Comparison of ENCODE assay signal across 10 mouse cellular contexts in the genomic region with DNA sequence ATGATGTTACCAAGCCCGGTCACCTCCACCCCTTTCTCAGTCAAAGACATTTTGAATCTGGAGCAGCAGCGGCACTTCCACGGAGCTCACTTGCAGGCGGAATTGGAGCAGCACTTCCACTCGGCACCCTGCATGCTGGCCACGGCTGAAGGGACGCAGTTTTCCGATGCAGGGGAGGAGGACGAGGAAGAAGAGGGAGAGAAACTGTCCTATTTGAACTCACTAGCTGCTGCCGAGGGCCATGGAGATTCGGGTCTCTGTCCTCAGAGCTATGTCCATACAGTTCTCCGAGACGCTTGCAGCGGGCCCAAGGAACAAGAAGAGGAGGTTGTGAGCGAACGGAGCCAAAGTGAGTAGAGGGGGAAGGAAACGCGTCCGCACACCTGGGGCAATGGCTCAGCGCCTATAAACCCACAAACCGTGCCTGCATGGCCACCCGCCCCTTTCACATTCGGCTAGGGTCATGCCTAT. TPM values are rescaled to one million over a fixed set of nuclear protein-coding genes. Genes with fewer than 3 reads are reported as not detected.
DNase-seq lines count a peak whose midpoint lies in the region; ATAC-seq and TF ChIP-seq lines count a peak whose summit lies in the region.
"Had no signal": no experiment of that assay in that cellular context is flagged by ENCODE, and none has a peak within 500 bp of the region (broad histone marks: within the 10 kb centered on the region; RNA-seq: fewer than 3 reads in every experiment).

No protein-coding gene starts in this region.

- no peak overlapping the region for H3K9ac ChIP-seq in forebrain, postnatal 0 days
- H3K9ac ChIP-seq in liver, embryonic 12.5 days, result no peak overlapping the region
- H3K9ac ChIP-seq: hindbrain, embryonic 15.5 days had no signal

- no peak for ATAC-seq in forebrain, postnatal 0 days
- ATAC-seq in liver, embryonic 12.5 days, result no peak
- ATAC-seq: activated CD4-positive, CD25-positive, alpha-beta regulatory T cell, adult 4 months had no signal

- H3K4me3 ChIP-seq in spleen, adult 2 months (ENCODE audit: extremely low read depth, insufficient read depth, insufficient read length), result peak overlapping the region; percentile 51
- 0 out of 2 replicates have a peak overlapping the region, but pooled peaks have one; percentile 7 for H3K4me3 ChIP-seq in forebrain, postnatal 0 days (ENCODE audit: low read depth, low read length)
- peak overlapping the region; percentile 31 for H3K4me3 ChIP-seq in liver, embryonic 12.5 days
- H3K4me3 ChIP-seq: hindbrain, embryonic 15.5 days had no signal

- H3K4me2 ChIP-seq in forebrain, postnatal 0 days (ENCODE audit: low read depth), result peak overlapping the region; percentile 21; the same call in 1 of the 2 replicates
- H3K4me2 ChIP-seq in liver, embryonic 12.5 days, result peak overlapping the region; percentile 49
- H3K4me2 ChIP-seq: hindbrain, embryonic 15.5 days had no signal

- no peak for TF ChIP-seq POLR2A in spleen, adult 2 months (IDR thresholded peaks at IDR 0.05; ENCODE audit: low read depth, low read length)

- peaks cover 52% of the 10 kb centered on the region for H3K27me3 ChIP-seq in spleen, adult 2 months (ENCODE audit: control insufficient read depth, insufficient read depth, low read length)
- H3K27me3 ChIP-seq in forebrain, postnatal 0 days (ENCODE audit: insufficient read depth, low read length), result peaks cover 49% of the 10 kb centered on the region
- H3K27me3 ChIP-seq in liver, embryonic 12.5 days (replicated peaks), result peaks cover 98% of the 10 kb centered on the region

- no peak for DNase-seq in spleen, adult 2 months (ENCODE audit: low read depth in 1 of 2, low spot score in 2 of 2)
- DNase-seq in spleen, adult 12 weeks (ENCODE audit: low spot score), result no peak
- peak; percentile 45 for DNase-seq in forebrain, postnatal 0 days
- DNase-seq in ovary, postnatal 14 days (ENCODE audit: low spot score), result no peak
- no peak for DNase-seq in adrenal gland, postnatal 4 days (ENCODE audit: low spot score in 2 of 2)
- no peak for DNase-seq in thymus, postnatal 0 days (ENCODE audit: low spot score)

- 2% methylated on average over 23 of the region's 23 CpGs for WGBS in spleen, adult 2 months
- WGBS in forebrain, postnatal 0 days, result under 1% methylated on average over 23 of the region's 23 CpGs
- WGBS in liver, embryonic 12.5 days (ENCODE audit: insufficient replicate concordance), result 2% methylated on average over 23 of the region's 23 CpGs

- no peak for TF ChIP-seq CTCF in spleen, adult 2 months (IDR thresholded peaks at IDR 0.05; ENCODE audit: extremely low read depth, insufficient read depth, insufficient read length, insufficient replicate concordance)
- TF ChIP-seq CTCF in forebrain, postnatal 0 days (IDR thresholded peaks at IDR 0.05; ENCODE audit: low read depth), result no peak

- H3K27ac ChIP-seq in spleen, adult 2 months (ENCODE audit: insufficient read depth, low read length), result peak overlapping the region; percentile 40
- H3K27ac ChIP-seq in forebrain, postnatal 0 days (ENCODE audit: low read depth, low read length), result no peak overlapping the region
- no peak overlapping the region for H3K27ac ChIP-seq in liver, embryonic 12.5 days
- H3K27ac ChIP-seq: hindbrain, embryonic 15.5 days had no signal

- H3K9me3 ChIP-seq in forebrain, postnatal 0 days (ENCODE audit: low read length), result no peaks in the 10 kb centered on the region
- no peaks in the 10 kb centered on the region for H3K9me3 ChIP-seq in liver, embryonic 12.5 days (replicated peaks)
- H3K9me3 ChIP-seq: hindbrain, embryonic 15.5 days had no signal

- no peaks in the 10 kb centered on the region for H3K36me3 ChIP-seq in spleen, adult 2 months (ENCODE audit: control insufficient read depth, insufficient read depth, low read length)
- no peaks in the 10 kb centered on the region for H3K36me3 ChIP-seq in forebrain, postnatal 0 days (ENCODE audit: insufficient read depth)
- no peaks in the 10 kb centered on the region for H3K36me3 ChIP-seq in liver, embryonic 12.5 days
- H3K36me3 ChIP-seq: hindbrain, embryonic 15.5 days had no signal

- H3K4me1 ChIP-seq in spleen, adult 2 months (ENCODE audit: control insufficient read depth, insufficient read depth, insufficient read length), result peaks cover 17% of the 10 kb centered on the region
- peaks cover 3% of the 10 kb centered on the region; the same call in 1 of the 2 replicates for H3K4me1 ChIP-seq in forebrain, postnatal 0 days (ENCODE audit: insufficient read depth)
- peaks cover 43% of the 10 kb centered on the region for H3K4me1 ChIP-seq in liver, embryonic 12.5 days

RNA-seq across cellular contexts. Expression of a gene that starts 0.4 kb away (rescaled TPM):
- 7.4 and 11.6 TPM in 2 replicates for polyA plus RNA-seq in spleen, adult 2 months (2012; rRNA removed)
- 0.67 and 0.92 TPM in 2 replicates for total RNA-seq in forebrain, postnatal 0 days (2014; rRNA removed)
- 1.1 and 1.6 TPM in 2 replicates for polyA plus RNA-seq in forebrain, postnatal 0 days (2015; fragmentation: Nextera tagmentation; extraction: Ambion mirVana)
- polyA plus RNA-seq in liver, embryonic 12.5 days (2016; fragmentation: Nextera tagmentation; extraction: Ambion mirVana), result 0.33 and 1.2 TPM in 2 replicates
- under 1 TPM in 1 of 2 experiments, not detected in 1; 0.28 TPM for total RNA-seq in adrenal gland, postnatal 4 days (2021)
- polyA plus RNA-seq in thymus, postnatal 0 days (2015; fragmentation: Nextera tagmentation; extraction: Ambion mirVana), result not detected in 2 replicates
- polyA plus RNA-seq: activated CD4-positive, CD25-positive, alpha-beta regulatory T cell, adult 4 months; lung, postnatal 0 days had no signal
